Mouse (Mus musculus) WW6 (cell line): ENCODE data around the gene Ninj2.

Source experiments
- DNase-seq: peaks from one replicate; pipeline ENCODE4 v3.0.0-alpha.2; 2013; ENCODE audit warnings: low read depth, low spot score

The Ninj2 gene

GRCm38 (mm10) chr6:120175650-120176049 lies 82.5 kb downstream of the Ninj2 start:
- no peak for DNase-seq

DNA sequence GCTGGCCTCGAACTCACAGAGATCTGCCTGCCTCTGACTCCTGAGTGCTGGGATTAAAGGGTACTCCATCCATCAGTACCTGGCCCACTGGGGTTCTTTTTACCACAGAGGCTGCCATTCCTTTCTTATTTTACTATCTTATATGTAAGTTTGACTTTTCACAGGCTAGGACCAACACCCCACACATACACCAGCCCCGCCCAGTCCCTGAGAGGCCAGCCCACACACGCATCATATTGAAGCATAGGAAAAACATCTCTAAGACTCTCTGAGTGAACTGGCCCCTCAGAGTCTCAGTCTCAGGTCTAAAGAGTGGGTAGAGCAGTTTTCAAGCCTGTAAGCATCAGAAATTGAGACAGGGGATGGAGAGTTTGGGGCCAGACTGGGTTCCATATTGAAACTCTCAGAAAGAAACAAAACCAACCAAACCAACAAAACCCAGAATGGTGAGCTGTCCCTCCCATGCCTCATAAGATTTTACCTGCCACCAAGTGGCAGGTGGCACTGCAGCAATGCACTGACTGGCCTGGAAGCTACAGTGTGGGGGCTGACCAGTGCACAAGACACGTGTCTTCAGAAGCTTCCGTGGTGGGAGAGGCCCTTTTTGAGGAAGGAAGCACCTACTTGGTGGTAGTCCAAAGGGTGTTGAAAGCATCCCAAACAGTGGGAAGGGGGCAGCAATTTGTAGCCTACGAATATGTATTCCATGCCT lies 86.0 kb downstream of the Ninj2 start:
- DNase-seq = no peak

DNA sequence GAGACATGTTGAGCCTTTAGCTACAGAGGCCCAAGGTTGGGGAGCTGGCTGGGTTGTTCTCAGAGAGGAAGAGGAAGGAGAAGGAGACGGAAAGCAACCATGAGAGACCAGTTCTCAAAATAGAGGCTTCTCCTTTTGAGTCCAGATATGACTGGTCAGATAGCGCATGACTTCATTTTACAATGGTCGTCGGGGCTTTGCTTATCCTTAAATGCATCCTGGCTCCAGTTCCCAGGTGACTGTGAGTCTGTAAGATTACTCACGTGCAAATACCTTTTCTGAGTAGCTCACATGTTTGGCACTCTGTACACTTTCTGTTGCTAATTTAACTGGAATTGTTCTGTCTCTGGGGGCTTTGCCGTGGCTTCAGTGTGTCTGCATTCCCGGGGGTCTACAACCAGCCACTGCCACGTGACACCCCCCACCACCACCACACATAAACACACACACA lies 86.6 kb downstream of the Ninj2 start:
- no peak for DNase-seq

GRCm38 (mm10) chr6:120180492-120180891 lies 87.3 kb downstream of the Ninj2 start:
- DNase-seq = no peak

DNA sequence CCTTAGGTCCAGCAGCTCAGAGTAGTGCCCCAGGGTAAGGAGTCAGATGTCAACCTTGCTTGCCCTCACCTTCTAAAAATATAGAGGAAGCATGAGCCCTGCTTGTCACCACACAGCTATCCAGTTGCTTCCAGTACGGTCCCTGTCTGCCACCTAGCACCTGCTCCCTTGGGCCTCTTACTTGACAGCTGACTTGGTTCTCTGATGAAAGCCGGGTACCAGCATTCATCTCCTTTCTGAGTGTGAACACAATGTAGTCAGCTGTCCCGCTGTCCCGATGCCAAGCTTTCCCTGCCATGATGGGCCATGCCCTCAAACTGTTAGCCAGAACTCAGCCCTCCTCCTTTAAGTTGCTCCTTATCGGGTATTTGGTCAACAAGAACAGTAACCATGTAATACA lies 89.0 kb downstream of the Ninj2 start:
- DNase-seq = no peak

- DNase-seq = no peak
Observed at GRCm38 (mm10) chr6:120183771-120184170, 90.6 kb downstream of the Ninj2 start.

DNA sequence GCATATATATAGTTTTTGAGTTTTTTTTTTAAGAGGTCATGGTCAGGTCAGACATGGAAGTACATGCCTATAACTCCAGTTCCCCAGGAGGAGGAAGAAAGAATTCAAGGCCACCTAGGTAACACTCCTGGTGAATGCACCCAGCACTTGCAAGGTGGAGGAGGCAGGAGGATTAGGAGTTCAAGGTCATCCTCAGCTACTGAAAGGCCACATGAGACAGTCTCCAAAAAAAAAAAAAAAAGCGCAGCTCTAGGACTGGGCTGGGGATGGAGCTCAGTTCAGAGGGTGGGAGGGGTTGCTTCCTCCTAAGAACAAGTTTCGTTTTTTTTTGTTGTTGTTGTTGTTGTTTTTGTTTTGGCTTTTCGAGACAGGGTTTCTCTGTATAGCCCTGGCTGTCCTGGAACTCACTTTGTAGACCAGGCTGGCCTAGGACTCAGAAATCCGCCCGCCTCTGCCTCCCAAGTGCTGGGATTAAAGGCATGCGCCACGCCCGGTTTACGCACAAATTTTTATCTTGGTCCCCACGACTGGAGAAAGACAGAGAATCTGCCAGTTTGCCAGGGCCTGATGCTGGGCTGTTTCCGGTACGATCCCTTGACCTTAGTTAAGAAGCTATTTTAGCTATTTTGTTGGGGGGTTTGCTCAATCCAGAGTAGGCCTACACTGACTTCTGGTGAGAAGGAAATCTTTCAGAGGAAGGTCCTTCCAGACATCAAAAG lies 92.0 kb downstream of the Ninj2 start:
- DNase-seq = no peak

- no peak for DNase-seq
Observed at GRCm38 (mm10) chr6:120185756-120186155, 92.6 kb downstream of the Ninj2 start.

DNA sequence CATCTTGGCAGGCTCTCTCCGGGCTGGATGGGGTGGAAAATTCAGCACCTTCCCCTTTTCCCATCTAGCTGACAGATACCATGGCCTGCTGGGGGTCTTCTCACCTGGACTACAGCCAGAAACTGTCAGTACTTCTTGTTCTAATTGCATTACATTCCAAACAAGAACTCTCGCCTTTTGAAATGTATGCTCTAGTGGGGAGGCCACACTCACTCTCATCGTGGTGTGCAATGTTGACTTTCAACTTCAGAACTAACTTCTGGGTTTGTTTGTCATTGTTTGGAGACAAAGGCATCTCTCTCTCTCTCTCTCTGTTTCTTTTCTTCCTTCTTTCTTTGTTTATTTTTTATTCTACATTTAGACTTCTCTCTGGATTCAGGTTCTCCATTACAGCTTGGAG lies 93.4 kb downstream of the Ninj2 start:
- DNase-seq = no peak

GRCm38 (mm10) chr6:120187587-120188176 lies 94.5 kb downstream of the Ninj2 start:
- DNase-seq = peak; percentile 71

GRCm38 (mm10) chr6:120188376-120189235 lies 95.5 kb downstream of the Ninj2 start:
- no peak for DNase-seq

DNA sequence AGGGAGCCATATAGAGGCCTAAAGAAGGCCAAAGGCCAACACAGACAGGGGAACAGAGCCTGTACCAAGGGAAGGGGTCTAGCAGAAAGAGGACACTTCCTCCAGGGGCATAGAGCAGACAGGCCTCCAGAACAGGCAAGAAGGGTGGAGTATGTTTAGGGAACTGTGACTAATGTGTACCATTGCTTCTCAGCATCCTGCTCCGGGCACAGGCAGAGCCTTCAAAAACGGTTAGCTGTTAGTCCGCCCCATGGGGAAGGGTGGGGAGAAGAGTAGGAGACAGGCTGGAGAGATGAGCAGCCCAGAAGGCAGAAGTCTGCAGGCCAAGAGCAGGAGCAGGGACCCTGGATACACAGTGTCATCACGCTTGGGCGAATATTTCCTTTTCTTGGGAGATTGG lies 96.1 kb downstream of the Ninj2 start:
- DNase-seq = no peak

DNA sequence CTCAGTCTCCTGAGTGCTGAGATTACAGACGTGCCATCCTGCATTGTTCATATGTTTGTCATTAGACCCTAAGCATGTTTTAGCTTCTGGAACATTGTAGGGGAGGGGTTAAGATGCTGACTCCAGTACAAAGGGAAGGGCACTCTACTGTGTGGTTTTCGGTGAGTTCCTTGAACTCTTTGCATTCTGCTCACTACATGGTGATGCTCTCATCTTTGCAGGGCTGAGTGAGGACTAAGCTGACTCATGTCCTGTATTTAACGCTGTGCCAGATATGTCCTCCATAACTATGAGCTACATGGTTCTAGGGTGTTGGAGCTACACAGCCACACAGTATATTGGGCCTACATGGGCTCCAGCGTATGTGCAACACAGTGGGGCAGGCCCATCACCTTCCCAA lies 97.2 kb downstream of the Ninj2 start:
- no peak for DNase-seq

DNA sequence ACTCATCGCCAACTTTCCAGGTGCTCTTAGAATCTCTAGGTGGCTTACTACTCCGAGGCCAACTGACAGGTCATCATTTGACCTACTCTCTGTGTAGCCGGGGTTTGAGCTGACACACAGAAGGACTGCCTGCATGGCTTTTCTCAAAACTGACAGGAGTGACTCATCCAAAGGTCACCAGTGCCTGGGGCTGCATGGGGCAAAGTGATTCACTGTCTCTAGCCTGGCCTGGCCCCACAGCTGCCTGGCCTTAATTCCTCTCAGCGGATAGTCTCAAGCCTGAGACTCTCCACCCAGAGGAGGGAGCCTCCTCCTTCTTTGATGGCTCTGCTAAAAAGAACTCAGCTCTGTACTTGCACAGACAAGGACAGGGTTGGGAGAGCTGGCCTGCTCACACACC lies 97.8 kb downstream of the Ninj2 start:
- DNase-seq = no peak

DNA sequence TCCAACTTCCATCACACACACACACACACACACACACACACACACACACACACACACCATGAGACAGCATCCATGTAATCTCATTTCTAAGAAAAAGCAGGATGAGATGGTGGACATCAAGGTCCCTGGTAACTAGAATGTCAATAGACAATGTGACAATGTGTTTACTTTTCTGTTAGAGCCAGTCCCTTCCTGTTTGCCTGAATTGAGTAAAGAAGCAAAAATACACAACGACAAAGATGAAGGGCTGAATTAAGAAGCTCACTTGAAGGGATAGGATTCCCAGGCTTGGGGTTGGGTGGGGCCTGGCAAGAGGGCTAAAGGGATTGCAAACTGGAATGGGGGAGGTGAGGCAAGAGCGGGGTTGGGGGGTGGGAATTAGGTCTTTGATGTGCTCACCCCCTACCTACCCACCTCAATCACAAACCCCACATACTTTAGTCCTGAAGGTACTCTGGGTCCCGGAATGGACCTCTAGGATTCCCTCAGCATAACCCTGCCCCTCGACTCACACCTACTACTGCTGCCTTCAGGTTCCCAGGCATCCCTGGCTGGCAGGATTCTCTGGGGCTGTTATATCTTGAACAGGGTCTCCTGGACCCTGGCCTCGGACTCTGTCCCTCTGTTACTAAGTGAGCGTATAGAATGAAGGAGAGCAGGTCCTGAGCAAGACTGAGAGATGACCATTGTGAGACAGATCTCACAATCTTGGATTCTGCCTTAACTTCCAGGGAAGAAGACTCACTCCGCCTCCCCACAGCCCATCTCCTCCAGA lies 98.4 kb downstream of the Ninj2 start:
- no peak for DNase-seq

DNA sequence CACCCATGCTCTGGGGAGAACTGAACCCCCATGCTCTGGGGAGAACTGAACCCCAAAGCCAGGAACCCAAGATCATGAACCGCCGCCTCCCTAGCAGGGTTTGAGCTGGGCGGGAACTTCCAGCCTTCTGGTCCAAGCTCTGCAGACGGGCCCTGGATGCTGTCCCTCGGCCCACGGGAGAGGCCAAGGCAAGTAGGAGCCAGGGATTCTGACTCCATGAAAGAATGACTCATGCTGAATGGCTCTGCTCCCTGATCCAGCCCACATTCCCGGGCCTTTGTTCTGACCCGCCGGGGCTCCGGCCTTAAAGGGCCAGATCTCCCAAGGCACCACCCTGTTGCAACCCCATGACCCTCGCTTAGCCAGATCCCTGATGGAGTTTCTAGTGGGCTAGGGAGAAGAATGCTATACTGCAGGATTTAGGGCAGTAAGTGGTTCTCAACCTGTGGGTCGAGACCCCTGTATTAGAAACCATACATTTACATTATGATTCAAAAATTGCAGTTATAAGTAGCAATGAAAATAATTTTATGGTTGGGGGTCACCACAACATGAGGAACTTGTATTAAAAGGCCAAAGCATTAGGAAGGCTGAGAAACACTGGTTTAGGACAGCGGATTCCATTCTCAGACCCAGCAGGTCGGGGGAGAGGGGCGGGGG lies 99.2 kb downstream of the Ninj2 start:
- peak; percentile 67 for DNase-seq

- DNase-seq = peak; percentile 79
Observed at GRCm38 (mm10) chr6:120193174-120193573, 100.0 kb downstream of the Ninj2 start.

- DNase-seq = no peak
Observed at GRCm38 (mm10) chr6:120193793-120194192, 100.6 kb downstream of the Ninj2 start.

DNA sequence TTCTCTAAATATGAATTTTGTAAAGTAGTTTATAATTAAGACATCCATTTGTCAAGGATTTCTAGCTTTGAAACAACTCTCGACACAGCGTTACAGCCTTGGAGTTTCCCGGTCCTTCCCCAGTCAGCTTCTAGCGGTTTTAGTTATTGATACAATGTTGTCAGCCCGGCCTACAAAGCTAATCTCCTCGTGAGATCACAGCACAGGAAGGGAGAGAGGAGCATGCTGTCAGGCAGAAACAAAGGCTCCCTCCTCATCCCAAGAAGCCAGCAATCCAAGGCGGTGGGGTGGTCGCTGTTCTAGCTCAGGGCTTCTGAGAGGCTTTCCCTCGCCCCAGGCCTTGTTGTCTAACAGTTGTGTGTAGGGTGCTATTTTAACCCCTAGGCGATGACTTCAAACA lies 101.2 kb downstream of the Ninj2 start:
- DNase-seq = no peak

DNA sequence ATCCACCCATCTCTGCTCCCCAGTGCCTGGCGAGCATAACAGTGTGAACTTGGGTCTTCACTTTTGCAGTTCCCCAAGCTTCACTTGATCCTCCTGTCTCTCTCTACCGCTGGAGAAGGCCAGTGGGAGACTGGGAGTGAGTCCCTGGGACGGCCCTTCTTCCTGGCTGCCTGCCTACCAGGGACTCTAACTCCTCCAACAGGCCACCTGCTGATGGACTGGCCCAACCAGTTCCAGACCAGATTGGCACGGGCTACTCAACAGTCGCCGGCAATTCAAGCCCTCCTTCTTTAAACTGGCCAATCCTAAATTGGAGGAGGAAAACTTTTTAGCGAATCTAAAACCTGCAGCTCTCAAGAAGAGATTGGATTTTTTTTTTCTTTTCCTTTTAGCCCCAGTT lies 101.8 kb downstream of the Ninj2 start:
- no peak for DNase-seq

DNA sequence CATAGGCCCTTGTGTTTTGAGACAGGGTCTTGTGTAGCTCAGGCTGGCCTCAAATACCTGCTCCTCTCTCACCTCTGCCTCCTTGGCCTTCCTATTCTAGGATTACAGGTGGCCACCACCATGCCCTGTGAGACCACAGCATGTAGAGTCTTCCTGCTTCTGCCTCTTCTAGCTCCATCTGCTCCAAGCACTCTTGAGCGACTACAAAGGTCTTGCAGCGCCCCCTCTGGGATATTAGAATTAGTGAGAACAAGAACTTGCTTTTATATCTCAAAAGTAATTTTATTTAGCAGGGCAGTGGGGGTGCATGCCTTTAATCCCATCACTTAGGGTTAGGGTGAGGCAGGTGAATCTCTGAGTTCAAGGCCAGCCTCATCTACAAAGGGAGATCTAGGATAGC lies 103.7 kb downstream of the Ninj2 start:
- DNase-seq = no peak
